Mouse (Mus musculus): ENCODE results near the gene Ccdc69. TPM values are rescaled to one million over a fixed set of nuclear protein-coding genes. Genes with fewer than 3 reads are reported as not detected.

Gene Ccdc69
- polyA plus RNA-seq, 1 experiment = 5.4 TPM

GRCm38 (mm10) chr11:55057511-55057910 is 20.4 kb downstream of the Ccdc69 start:
- 85% methylated on average over 3 of the region's 3 CpGs for WGBS
- DNase-seq = no peak
- Histone ChIP-seq H3K27ac (ENCODE audit: insufficient read depth, low read length) (no peak overlapping the region), H3K4me3 (replicated peaks; ENCODE audit: insufficient read depth, low read depth, low read length) (no peak overlapping the region), H3K27me3 (ENCODE audit: control insufficient read depth, insufficient read depth, low read length) (no peaks in the 10 kb centered on the region), H3K4me1 (ENCODE audit: control insufficient read depth, insufficient read depth, low read length) (no peaks in the 10 kb centered on the region)
- no peak for TF ChIP-seq CTCF (IDR thresholded peaks at IDR 0.05; ENCODE audit: borderline replicate concordance, insufficient read depth, low read depth, low read length)
- TF ChIP-seq POLR2A (IDR thresholded peaks at IDR 0.05; ENCODE audit: borderline replicate concordance, insufficient read depth, low read length) = no peak

DNA sequence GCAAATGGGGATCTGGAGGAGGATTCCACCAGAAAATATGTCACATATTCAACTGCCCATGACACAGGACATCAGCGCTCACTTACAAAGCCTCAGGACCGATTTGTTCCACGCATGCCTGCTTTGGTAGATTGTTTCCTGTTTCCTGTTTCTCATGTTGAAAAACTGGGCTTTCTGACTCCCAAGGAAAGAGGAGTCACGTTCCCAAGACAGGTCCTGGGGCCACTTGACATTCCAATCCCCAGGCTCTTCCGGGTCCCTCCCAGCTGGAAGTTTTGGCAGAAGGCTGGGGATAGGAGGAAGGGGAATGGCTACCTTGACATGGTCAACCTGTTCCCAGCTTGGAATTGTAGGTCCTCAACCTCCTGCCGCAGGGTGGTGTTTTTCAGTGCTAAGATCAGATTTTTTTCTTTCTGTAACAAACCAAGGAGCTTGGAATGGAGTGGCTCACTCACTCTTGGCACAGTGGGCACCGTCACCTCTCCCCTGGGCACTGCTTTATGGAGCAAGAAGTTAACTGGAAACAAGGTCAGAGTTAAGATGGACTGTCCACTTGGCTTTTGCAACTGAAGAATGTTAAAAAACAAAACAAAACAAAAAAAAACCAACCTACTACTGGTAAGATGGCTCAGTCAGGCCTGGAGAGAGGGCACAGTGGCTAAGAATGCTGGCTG is 27.0 kb downstream of the Ccdc69 start:
- DNase-seq = no peak
- no peak for TF ChIP-seq POLR2A (IDR thresholded peaks at IDR 0.05; ENCODE audit: borderline replicate concordance, insufficient read depth, low read length)
- TF ChIP-seq CTCF (IDR thresholded peaks at IDR 0.05; ENCODE audit: borderline replicate concordance, insufficient read depth, low read depth, low read length) = no peak
- Histone ChIP-seq H3K4me1 (ENCODE audit: control insufficient read depth, insufficient read depth, low read length) (no peaks in the 10 kb centered on the region), H3K4me3 (replicated peaks; ENCODE audit: insufficient read depth, low read depth, low read length) (no peak overlapping the region), H3K27me3 (ENCODE audit: control insufficient read depth, insufficient read depth, low read length) (no peaks in the 10 kb centered on the region), H3K27ac (ENCODE audit: insufficient read depth, low read length) (no peak overlapping the region)
- WGBS = 81% methylated on average over 7 of the region's 7 CpGs

GRCm38 (mm10) chr11:55046600-55046999 is 31.3 kb downstream of the Ccdc69 start:
- Histone ChIP-seq H3K4me1 (ENCODE audit: control insufficient read depth, insufficient read depth, low read length) (no peaks in the 10 kb centered on the region), H3K27me3 (ENCODE audit: control insufficient read depth, insufficient read depth, low read length) (no peaks in the 10 kb centered on the region), H3K4me3 (replicated peaks; ENCODE audit: insufficient read depth, low read depth, low read length) (no peak overlapping the region), H3K27ac (ENCODE audit: insufficient read depth, low read length) (no peak overlapping the region)
- peak in 1 of 2 experiments; percentile 24 for DNase-seq
- 61% methylated on average over 5 of the region's 5 CpGs for WGBS
- TF ChIP-seq POLR2A (IDR thresholded peaks at IDR 0.05; ENCODE audit: borderline replicate concordance, insufficient read depth, low read length) (no peak), CTCF (IDR thresholded peaks at IDR 0.05; ENCODE audit: borderline replicate concordance, insufficient read depth, low read depth, low read length) (peak; percentile 29; the same call in 1 of the 2 replicates)

- Histone ChIP-seq H3K4me3 (replicated peaks; ENCODE audit: insufficient read depth, low read depth, low read length) (no peak overlapping the region), H3K4me1 (ENCODE audit: control insufficient read depth, insufficient read depth, low read length) (no peaks in the 10 kb centered on the region), H3K27me3 (ENCODE audit: control insufficient read depth, insufficient read depth, low read length) (no peaks in the 10 kb centered on the region), H3K27ac (ENCODE audit: insufficient read depth, low read length) (no peak overlapping the region)
- DNase-seq = no peak
- TF ChIP-seq POLR2A (IDR thresholded peaks at IDR 0.05; ENCODE audit: borderline replicate concordance, insufficient read depth, low read length) (no peak), CTCF (IDR thresholded peaks at IDR 0.05; ENCODE audit: borderline replicate concordance, insufficient read depth, low read depth, low read length) (peak; percentile 23; the same call in 1 of the 2 replicates)
- 87% methylated on average over 4 of the region's 4 CpGs for WGBS
Measured at GRCm38 (mm10) chr11:55041348-55041747, 36.6 kb downstream of the Ccdc69 start.

DNA sequence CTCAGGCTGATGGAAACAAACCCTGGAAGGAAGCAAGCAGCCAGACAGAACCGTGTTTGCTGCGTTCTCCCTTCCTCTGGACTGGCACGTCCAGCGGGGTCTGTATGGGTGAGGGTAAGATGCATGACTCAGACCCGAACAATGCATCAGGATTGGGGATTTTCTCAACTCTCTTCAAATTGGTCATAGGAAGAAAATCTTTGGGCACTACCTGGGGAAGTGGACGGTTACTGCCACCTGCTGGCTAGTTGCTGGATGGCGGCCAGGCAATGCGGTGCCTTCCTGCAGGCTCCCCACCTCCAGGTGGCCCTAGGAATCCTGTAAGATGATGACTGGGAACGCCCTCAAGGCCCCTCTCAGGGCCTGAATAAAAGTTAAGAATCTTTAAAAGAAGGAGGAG is 38.3 kb downstream of the Ccdc69 start:
- DNase-seq = peak; percentile 62 to 77
- TF ChIP-seq CTCF (IDR thresholded peaks at IDR 0.05; ENCODE audit: borderline replicate concordance, insufficient read depth, low read depth, low read length) (peak; percentile 91), POLR2A (IDR thresholded peaks at IDR 0.05; ENCODE audit: borderline replicate concordance, insufficient read depth, low read length) (no peak)
- Histone ChIP-seq H3K27me3 (ENCODE audit: control insufficient read depth, insufficient read depth, low read length) (no peaks in the 10 kb centered on the region), H3K4me3 (replicated peaks; ENCODE audit: insufficient read depth, low read depth, low read length) (no peak overlapping the region), H3K27ac (ENCODE audit: insufficient read depth, low read length) (no peak overlapping the region), H3K4me1 (ENCODE audit: control insufficient read depth, insufficient read depth, low read length) (no peaks in the 10 kb centered on the region)
- WGBS = 9% methylated on average over 9 of the region's 9 CpGs

GRCm38 (mm10) chr11:55036601-55037000 is 41.3 kb downstream of the Ccdc69 start:
- Histone ChIP-seq H3K27ac (ENCODE audit: insufficient read depth, low read length) (no peak overlapping the region), H3K4me1 (ENCODE audit: control insufficient read depth, insufficient read depth, low read length) (0 out of 2 replicates have a peak, but pooled peaks cover 2% of the 10 kb centered on the region), H3K27me3 (ENCODE audit: control insufficient read depth, insufficient read depth, low read length) (no peaks in the 10 kb centered on the region), H3K4me3 (replicated peaks; ENCODE audit: insufficient read depth, low read depth, low read length) (no peak overlapping the region)
- no peak for DNase-seq
- TF ChIP-seq POLR2A (IDR thresholded peaks at IDR 0.05; ENCODE audit: borderline replicate concordance, insufficient read depth, low read length) (no peak), CTCF (IDR thresholded peaks at IDR 0.05; ENCODE audit: borderline replicate concordance, insufficient read depth, low read depth, low read length) (no peak)
- WGBS = 44% methylated on average over 3 of the region's 3 CpGs

DNA sequence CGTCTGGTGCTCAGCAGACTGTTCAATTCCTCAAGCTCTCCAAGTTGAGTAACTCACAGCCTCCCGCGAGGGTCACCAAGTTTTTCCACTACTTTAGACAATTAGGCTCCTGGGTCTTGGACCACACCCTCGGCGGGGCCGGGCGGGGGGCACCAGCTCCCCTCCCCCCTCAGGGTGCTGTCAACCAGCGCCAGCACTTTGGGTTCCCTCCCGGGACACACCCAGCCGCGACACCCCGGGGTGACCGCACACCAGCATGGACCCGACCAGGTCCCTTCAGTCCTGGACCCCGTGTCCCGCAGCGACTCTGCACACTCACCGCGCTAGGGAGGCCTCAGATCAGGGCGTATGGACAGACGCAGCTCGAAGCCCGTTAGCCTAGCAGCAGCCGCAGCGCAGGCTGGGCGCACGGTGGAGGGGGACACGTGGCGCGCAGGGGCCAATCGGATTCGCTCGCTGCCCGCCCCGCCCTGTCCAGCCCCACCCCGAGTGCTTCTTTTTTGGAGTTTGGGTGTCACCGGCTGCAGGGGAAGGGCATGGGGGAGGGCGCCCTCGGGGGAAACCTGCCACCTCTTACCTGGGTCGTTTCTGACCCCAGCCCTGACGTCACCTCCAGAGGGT is 44.8 kb downstream of the Ccdc69 start, which contains the start of gene Anxa6:
Gene Anxa6 (minus strand): TSS at position 406 of the 621 bp plus-strand sequence.
- DNase-seq = peak; percentile 86 to 87
- peak within 1 kb of the TSS; percentile 66 for H3K4me3 ChIP-seq (replicated peaks; ENCODE audit: insufficient read depth, low read depth, low read length)
- TF ChIP-seq CTCF (IDR thresholded peaks at IDR 0.05; ENCODE audit: borderline replicate concordance, insufficient read depth, low read depth, low read length) (no peak), POLR2A (IDR thresholded peaks at IDR 0.05; ENCODE audit: borderline replicate concordance, insufficient read depth, low read length) (peak; percentile 96)
- 0 out of 2 replicates have a peak within 1 kb of the TSS, but pooled peaks have one; percentile 30 for H3K27ac ChIP-seq (ENCODE audit: insufficient read depth, low read length)
- no peaks in the 10 kb centered on the region for H3K27me3 ChIP-seq (ENCODE audit: control insufficient read depth, insufficient read depth, low read length)
- 0 out of 2 replicates have a peak, but pooled peaks cover 2% of the 10 kb centered on the region for H3K4me1 ChIP-seq (ENCODE audit: control insufficient read depth, insufficient read depth, low read length)
- WGBS = under 1% methylated on average over 41 of the region's 41 CpGs
